1 mouse cellular context compared by ENCODE assay signal in the genomic region with DNA sequence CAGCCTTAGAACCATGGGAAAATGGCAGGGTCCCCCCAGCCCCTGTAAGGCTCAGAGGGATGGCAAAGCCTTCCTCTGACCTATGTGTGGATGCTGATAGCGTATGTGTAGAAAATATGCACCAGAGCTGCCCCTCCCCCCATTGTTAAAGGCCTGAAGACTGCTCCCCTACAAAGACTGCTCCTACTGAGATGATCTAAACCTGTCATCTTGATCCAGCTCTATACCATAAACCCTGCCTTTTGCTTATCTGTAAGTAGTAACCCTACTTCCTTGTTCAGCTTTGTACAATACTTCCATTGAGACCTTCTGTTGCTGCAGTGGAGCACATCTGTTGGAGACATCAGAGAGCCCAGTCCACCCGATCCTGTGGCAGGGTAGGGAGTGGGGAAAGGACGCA.
TF ChIP-seq lines count a peak whose summit lies in the region.

No protein-coding gene starts in this region.

TF ChIP-seq in MEL, 35 proteins besides CTCF, POLR2A, EP300 and RAD21:
- TF ChIP-seq MXI1 (IDR thresholded peaks at IDR 0.05; ENCODE audit: low read depth, low read length) (0 out of 2 replicates have a peak, but pooled peaks have one; percentile 56), CHD2 (IDR thresholded peaks at IDR 0.05; ENCODE audit: low read length) (peak; percentile 41), MAFK (IDR thresholded peaks at IDR 0.05; ENCODE audit: borderline replicate concordance, low read depth, low read length) (no peak), TCF12 (IDR thresholded peaks at IDR 0.05; ENCODE audit: low read depth, low read length) (no peak), ELF1 (IDR thresholded peaks at IDR 0.05; ENCODE audit: low read depth, low read length) (peak; percentile 86), SIN3A (IDR thresholded peaks at IDR 0.05; ENCODE audit: low read length) (peak; percentile 64), MYB (IDR thresholded peaks at IDR 0.05; ENCODE audit: low read depth, low read length) (no peak), MYC (IDR thresholded peaks at IDR 0.05; ENCODE audit: low read depth, low read length) (0 out of 2 replicates have a peak, but pooled peaks have one; percentile 41), ETS1 (IDR thresholded peaks at IDR 0.05; ENCODE audit: low read depth, low read length) (peak; percentile 75), TBP (IDR thresholded peaks at IDR 0.05; ENCODE audit: low read depth, low read length) (0 out of 2 replicates have a peak, but pooled peaks have one; percentile 17), BHLHE40 (IDR thresholded peaks at IDR 0.05; ENCODE audit: borderline replicate concordance, low read depth, low read length) (no peak), NRF1 (IDR thresholded peaks at IDR 0.05; ENCODE audit: insufficient read depth, low read depth, low read length, poor library complexity, severe bottlenecking) (0 out of 2 replicates have a peak, but pooled peaks have one; percentile 8), RCOR1 (IDR thresholded peaks at IDR 0.05; ENCODE audit: low read depth, low read length) (peak; percentile 42), GATA1 (IDR thresholded peaks at IDR 0.05; ENCODE audit: low read depth, low read length) (peak; percentile 83)
